1 mouse cellular context compared by ENCODE assay signal in the genomic region with DNA sequence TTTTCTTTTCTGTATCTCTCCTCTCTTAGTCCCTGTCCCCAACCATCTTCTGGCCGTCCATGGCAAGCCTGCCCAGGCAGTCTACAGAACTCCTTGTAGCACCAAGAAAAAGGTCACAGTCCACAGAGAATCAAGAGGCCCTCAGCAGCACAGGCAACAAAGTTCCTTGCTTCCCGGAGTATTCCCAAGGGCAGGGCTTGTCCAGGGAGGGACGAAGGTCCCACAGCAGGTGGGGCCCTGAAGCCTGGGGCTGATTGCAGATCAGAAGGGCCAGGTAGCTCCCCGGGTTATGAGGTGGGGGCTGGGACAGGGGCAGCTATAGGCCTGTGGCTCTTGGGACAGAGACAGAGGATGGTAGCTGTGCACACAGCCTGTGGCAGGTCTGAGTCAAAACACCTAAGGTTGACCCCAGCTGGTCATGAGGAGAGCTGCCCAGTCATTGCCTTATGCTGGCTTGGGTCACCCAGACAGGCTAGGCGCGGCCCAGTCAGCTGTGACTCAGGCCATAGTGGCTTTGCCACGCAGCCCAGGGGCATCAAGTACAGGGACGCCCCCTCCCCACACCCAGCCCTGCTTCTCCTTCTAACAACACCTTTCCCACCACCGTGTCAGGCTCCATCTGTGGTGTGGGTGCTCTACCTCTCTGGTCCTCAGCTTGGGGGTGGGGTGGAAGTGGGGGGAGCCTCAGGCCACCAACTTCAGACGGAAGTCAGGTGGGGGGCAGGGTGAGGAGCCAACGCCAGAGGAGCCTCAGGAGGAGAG.
TF ChIP-seq lines count a peak whose summit lies in the region.

Gene Lif (plus strand): TSS at position 712 of the 762 bp plus-strand sequence.

TF ChIP-seq in CH12.LX, 34 proteins besides CTCF, POLR2A, EP300 and RAD21:
- no peak for TF ChIP-seq ZKSCAN1 (IDR thresholded peaks at IDR 0.05; ENCODE audit: borderline replicate concordance, low read depth, low read length)
- peak; percentile 17 for TF ChIP-seq SMC3 (IDR thresholded peaks at IDR 0.05; ENCODE audit: low read depth, low read length)
- no peak for TF ChIP-seq JUND (conservative IDR thresholded peaks at IDR 0.05; ENCODE audit: low read depth, low read length)
